Mouse (Mus musculus): ENCODE results near the gene Gm49394.

- TF ChIP-seq CTCF (IDR thresholded peaks at IDR 0.05; ENCODE audit: borderline replicate concordance, insufficient read depth, low read depth, low read length) = no peak
- no peak for TF ChIP-seq POLR2A (IDR thresholded peaks at IDR 0.05; ENCODE audit: borderline replicate concordance, insufficient read depth, low read length)
These were observed 14.1 kb downstream of the Gm49394 start for GRCm38 (mm10) chr7:142655633-142656032.
